In genomic region chr5:118095849-118096248, GRCm38 (mm10) we compare ENCODE assay signal across 30 mouse cellular contexts. TPM values are rescaled to one million over a fixed set of nuclear protein-coding genes. Genes with fewer than 3 reads are reported as not detected.
DNase-seq lines count a peak whose midpoint lies in the region; ATAC-seq and TF ChIP-seq lines count a peak whose summit lies in the region.
"Had no signal": no experiment of that assay in that cellular context is flagged by ENCODE, and none has a peak within 500 bp of the region (broad histone marks: within the 10 kb centered on the region; RNA-seq: fewer than 3 reads in every experiment).

No protein-coding gene starts in this region.

- H3K4me3 ChIP-seq in hindbrain, embryonic 13.5 days, result no peak overlapping the region
- H3K4me3 ChIP-seq in hindbrain, embryonic 14.5 days (replicated peaks; ENCODE audit: low read length), result no peak overlapping the region
- H3K4me3 ChIP-seq in hindbrain, postnatal 0 days (ENCODE audit: low read length), result no peak overlapping the region
- no peak overlapping the region for H3K4me3 ChIP-seq in hindbrain, embryonic 11.5 days (ENCODE audit: low read depth, low read length)
- H3K4me3 ChIP-seq in intestine, embryonic 15.5 days (replicated peaks), result no peak overlapping the region
- H3K4me3 ChIP-seq: embryonic facial prominence, embryonic 13.5 days; embryonic facial prominence, embryonic 15.5 days; erythroblast, embryonic 14.5 days; forebrain, embryonic 10.5 days; forebrain, embryonic 12.5 days had no signal

- DNase-seq in hindbrain, embryonic 14.5 days (ENCODE audit: low spot score), result no peak
- no peak for DNase-seq in hindbrain, postnatal 0 days (ENCODE audit: low spot score)
- DNase-seq in hindbrain, embryonic 11.5 days (ENCODE audit: low spot score), result no peak
- DNase-seq in adipocyte (ENCODE audit: low spot score), result peak; percentile 57
- no peak for DNase-seq in left cerebral cortex, adult 11 months (ENCODE audit: low spot score)
- DNase-seq: adrenal gland, adult 2 months; adrenal gland, postnatal 10 days; adrenal gland, postnatal 25 days; B cell, adult 2 months; cerebellum, adult 11 months; cerebellum, adult 18-20 months; cerebellum, adult 8-10 months; cerebellum, adult 9-11 months; cerebellum, postnatal 14 days; cerebellum, postnatal 36 days; embryo, embryonic 11 days had no signal

- 0 out of 2 replicates have a peak overlapping the region, but pooled peaks have one; percentile 19 for H3K9ac ChIP-seq in hindbrain, embryonic 13.5 days
- H3K9ac ChIP-seq in hindbrain, embryonic 14.5 days, result no peak overlapping the region
- no peak overlapping the region for H3K9ac ChIP-seq in hindbrain, postnatal 0 days (replicated peaks; ENCODE audit: low read length)
- no peak overlapping the region for H3K9ac ChIP-seq in hindbrain, embryonic 11.5 days (ENCODE audit: low read depth, low read length)
- H3K9ac ChIP-seq in intestine, embryonic 15.5 days, result no peak overlapping the region
- H3K9ac ChIP-seq: embryonic facial prominence, embryonic 13.5 days; embryonic facial prominence, embryonic 15.5 days; forebrain, embryonic 12.5 days had no signal

- no peak overlapping the region for H3K27ac ChIP-seq in hindbrain, embryonic 13.5 days
- H3K27ac ChIP-seq in hindbrain, embryonic 14.5 days, result no peak overlapping the region
- 0 out of 2 replicates have a peak overlapping the region, but pooled peaks have one; percentile 11 for H3K27ac ChIP-seq in hindbrain, postnatal 0 days
- no peak overlapping the region for H3K27ac ChIP-seq in hindbrain, embryonic 11.5 days (ENCODE audit: low read depth, low read length)
- H3K27ac ChIP-seq in intestine, embryonic 15.5 days, result no peak overlapping the region
- H3K27ac ChIP-seq: embryonic facial prominence, embryonic 13.5 days; embryonic facial prominence, embryonic 15.5 days; forebrain, embryonic 10.5 days; forebrain, embryonic 12.5 days had no signal

- peaks cover 43% of the 10 kb centered on the region for H3K36me3 ChIP-seq in hindbrain, embryonic 13.5 days
- peaks cover 34% of the 10 kb centered on the region for H3K36me3 ChIP-seq in hindbrain, embryonic 14.5 days (replicated peaks; ENCODE audit: control insufficient read depth, insufficient read depth)
- H3K36me3 ChIP-seq in hindbrain, postnatal 0 days (ENCODE audit: insufficient read depth, low read length), result peaks cover 16% of the 10 kb centered on the region
- peaks cover 7% of the 10 kb centered on the region; the same call in 1 of the 2 replicates for H3K36me3 ChIP-seq in hindbrain, embryonic 11.5 days (ENCODE audit: control insufficient read depth, insufficient read depth, low read length)
- H3K36me3 ChIP-seq in intestine, embryonic 15.5 days, result peaks cover 17% of the 10 kb centered on the region

- H3K27me3 ChIP-seq in hindbrain, embryonic 13.5 days, result no peaks in the 10 kb centered on the region
- no peaks in the 10 kb centered on the region for H3K27me3 ChIP-seq in hindbrain, embryonic 14.5 days (ENCODE audit: control insufficient read depth, insufficient read depth, low read length)
- no peaks in the 10 kb centered on the region for H3K27me3 ChIP-seq in hindbrain, postnatal 0 days (ENCODE audit: insufficient read depth, low read length)
- no peaks in the 10 kb centered on the region for H3K27me3 ChIP-seq in hindbrain, embryonic 11.5 days (ENCODE audit: control insufficient read depth, insufficient read depth, low read length)
- no peaks in the 10 kb centered on the region for H3K27me3 ChIP-seq in intestine, embryonic 15.5 days (replicated peaks)
- H3K27me3 ChIP-seq: CH12.LX; embryonic facial prominence, embryonic 13.5 days; embryonic facial prominence, embryonic 15.5 days; forebrain, embryonic 12.5 days; Patski had no signal

- no peaks in the 10 kb centered on the region for H3K9me3 ChIP-seq in hindbrain, embryonic 13.5 days
- H3K9me3 ChIP-seq in hindbrain, embryonic 14.5 days (ENCODE audit: control insufficient read depth, low read length), result no peaks in the 10 kb centered on the region
- H3K9me3 ChIP-seq in hindbrain, postnatal 0 days (ENCODE audit: low read length), result no peaks in the 10 kb centered on the region
- H3K9me3 ChIP-seq in hindbrain, embryonic 11.5 days (ENCODE audit: control insufficient read depth, low read length), result no peaks in the 10 kb centered on the region
- no peaks in the 10 kb centered on the region for H3K9me3 ChIP-seq in intestine, embryonic 15.5 days
- H3K9me3 ChIP-seq: embryonic facial prominence, embryonic 13.5 days; embryonic facial prominence, embryonic 15.5 days; forebrain, embryonic 10.5 days; forebrain, embryonic 12.5 days; G1E had no signal

- TF ChIP-seq CTCF in hindbrain, postnatal 0 days (IDR thresholded peaks at IDR 0.05; ENCODE audit: low read depth), result no peak

- 91% methylated on average over 4 of the region's 4 CpGs for WGBS in hindbrain, embryonic 13.5 days
- 96% methylated on average over 4 of the region's 4 CpGs for WGBS in hindbrain, embryonic 14.5 days
- 87% methylated on average over 4 of the region's 4 CpGs for WGBS in hindbrain, postnatal 0 days
- WGBS in hindbrain, embryonic 11.5 days, result 95% methylated on average over 4 of the region's 4 CpGs
- 88% methylated on average over 4 of the region's 4 CpGs for WGBS in intestine, embryonic 15.5 days

- no peak for ATAC-seq in hindbrain, embryonic 13.5 days (ENCODE audit: low FRiP score)
- no peak for ATAC-seq in hindbrain, embryonic 14.5 days (ENCODE audit: low FRiP score)
- no peak for ATAC-seq in hindbrain, postnatal 0 days
- ATAC-seq in hindbrain, embryonic 11.5 days (ENCODE audit: low FRiP score), result no peak
- ATAC-seq in megakaryocyte, adult 5-6 weeks (ENCODE audit: poor library complexity, severe bottlenecking), result 0 out of 2 replicates have a peak, but pooled peaks have one; percentile 8
- ATAC-seq in intestine, embryonic 15.5 days, result no peak
- ATAC-seq: activated CD4-positive, CD25-positive, alpha-beta regulatory T cell, adult 4 months; CD4-positive, CD25-positive, alpha-beta regulatory T cell, adult 4 months; forebrain, embryonic 14.5 days; Patski had no signal

- peaks cover 30% of the 10 kb centered on the region for H3K4me1 ChIP-seq in hindbrain, embryonic 13.5 days (replicated peaks)
- H3K4me1 ChIP-seq in hindbrain, embryonic 14.5 days (replicated peaks; ENCODE audit: control insufficient read depth, insufficient read depth, low read length), result peaks cover 22% of the 10 kb centered on the region
- H3K4me1 ChIP-seq in hindbrain, postnatal 0 days (ENCODE audit: insufficient read depth, low read length), result no peaks in the 10 kb centered on the region
- no peaks in the 10 kb centered on the region for H3K4me1 ChIP-seq in hindbrain, embryonic 11.5 days (replicated peaks; ENCODE audit: control insufficient read depth, insufficient read depth, low read length)
- no peaks in the 10 kb centered on the region for H3K4me1 ChIP-seq in intestine, embryonic 15.5 days (replicated peaks)

- no peak overlapping the region for H3K4me2 ChIP-seq in hindbrain, embryonic 13.5 days
- no peak overlapping the region for H3K4me2 ChIP-seq in hindbrain, embryonic 14.5 days (replicated peaks)
- no peak overlapping the region for H3K4me2 ChIP-seq in hindbrain, postnatal 0 days (ENCODE audit: low read depth, low read length)
- no peak overlapping the region for H3K4me2 ChIP-seq in hindbrain, embryonic 11.5 days (replicated peaks; ENCODE audit: low read depth, low read length)
- H3K4me2 ChIP-seq in intestine, embryonic 15.5 days (replicated peaks), result no peak overlapping the region
- H3K4me2 ChIP-seq: embryonic facial prominence, embryonic 13.5 days; embryonic facial prominence, embryonic 15.5 days; forebrain, embryonic 12.5 days had no signal

RNA-seq across cellular contexts. Expression of gene Fbxw8, which starts 59.4 kb away (rescaled TPM):
- 22.8 and 23.7 TPM in 2 replicates for polyA plus RNA-seq in hindbrain, embryonic 13.5 days (2015; fragmentation: Nextera tagmentation; extraction: Ambion mirVana)
- 21.0 TPM in 2 replicates for polyA plus RNA-seq in hindbrain, embryonic 14.5 days (2014; fragmentation: Nextera tagmentation; extraction: Ambion mirVana)
- 57.5 and 58.0 TPM in 2 replicates for total RNA-seq in hindbrain, postnatal 0 days (2014; rRNA removed)
- polyA plus RNA-seq in hindbrain, postnatal 0 days (2015; fragmentation: Nextera tagmentation; extraction: Ambion mirVana), result 18.0 and 18.2 TPM in 2 replicates
- polyA plus RNA-seq in hindbrain, embryonic 11.5 days (2014; fragmentation: Nextera tagmentation; extraction: Ambion mirVana), result 20.5 and 21.4 TPM in 2 replicates
- 7.0 and 7.1 TPM in 2 replicates for total RNA-seq in megakaryocyte, adult 5-6 weeks (2015)
- 11.3 and 11.7 TPM in 2 replicates for total RNA-seq in megakaryocyte, adult 5-6 weeks (2017)
- 20.7 and 22.6 TPM in 2 replicates for polyA plus RNA-seq in intestine, embryonic 15.5 days (2015; fragmentation: Nextera tagmentation; extraction: Ambion mirVana)
